Mouse (Mus musculus): ENCODE results near the gene Armc6. TPM values are rescaled to one million over a fixed set of nuclear protein-coding genes. Genes with fewer than 3 reads are reported as not detected.

Gene Armc6
- 12.0 and 18.0 TPM in 2 replicates for polyA plus RNA-seq (2015; fragmentation: Nextera tagmentation; extraction: Ambion mirVana)

GRCm38 (mm10) chr8:70234080-70234780 lies at the start of gene Armc6, which contains the start of gene Sugp2:
Armc6 (minus strand) TSS chr8:70234466.
Sugp2 (plus strand) TSS chr8:70234226.

DNA sequence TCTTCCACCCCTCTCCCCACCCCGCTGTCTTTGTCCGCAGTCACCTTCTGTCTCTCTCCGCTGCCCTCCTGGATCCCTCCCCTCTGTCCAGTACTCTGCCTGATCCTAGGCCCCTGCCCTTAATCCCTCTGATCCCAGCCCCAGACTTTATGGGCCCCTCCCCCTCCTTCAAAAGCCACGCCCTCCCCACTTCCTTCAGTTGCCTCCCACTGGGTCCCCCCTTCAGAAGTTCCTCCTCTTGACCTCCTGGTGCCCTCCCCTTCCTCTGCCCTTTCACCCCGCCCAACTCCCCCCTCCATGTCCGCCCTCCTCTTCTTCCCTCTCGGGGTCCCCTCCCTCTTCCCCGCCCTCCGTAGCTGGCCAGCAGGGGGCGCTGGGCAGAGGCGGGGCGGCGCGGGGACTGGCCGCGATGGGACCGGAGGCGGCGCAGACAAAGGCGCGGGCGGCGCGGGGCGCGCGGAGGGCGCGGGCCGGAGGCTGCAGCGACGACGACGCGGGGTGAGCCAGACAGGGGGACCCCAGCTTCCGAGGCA lies 48.4 kb upstream of the Armc6 start, which contains the start of gene Homer3:
Gene Homer3 (plus strand): TSS at position 225 of the 533 bp plus-strand sequence.

DNA sequence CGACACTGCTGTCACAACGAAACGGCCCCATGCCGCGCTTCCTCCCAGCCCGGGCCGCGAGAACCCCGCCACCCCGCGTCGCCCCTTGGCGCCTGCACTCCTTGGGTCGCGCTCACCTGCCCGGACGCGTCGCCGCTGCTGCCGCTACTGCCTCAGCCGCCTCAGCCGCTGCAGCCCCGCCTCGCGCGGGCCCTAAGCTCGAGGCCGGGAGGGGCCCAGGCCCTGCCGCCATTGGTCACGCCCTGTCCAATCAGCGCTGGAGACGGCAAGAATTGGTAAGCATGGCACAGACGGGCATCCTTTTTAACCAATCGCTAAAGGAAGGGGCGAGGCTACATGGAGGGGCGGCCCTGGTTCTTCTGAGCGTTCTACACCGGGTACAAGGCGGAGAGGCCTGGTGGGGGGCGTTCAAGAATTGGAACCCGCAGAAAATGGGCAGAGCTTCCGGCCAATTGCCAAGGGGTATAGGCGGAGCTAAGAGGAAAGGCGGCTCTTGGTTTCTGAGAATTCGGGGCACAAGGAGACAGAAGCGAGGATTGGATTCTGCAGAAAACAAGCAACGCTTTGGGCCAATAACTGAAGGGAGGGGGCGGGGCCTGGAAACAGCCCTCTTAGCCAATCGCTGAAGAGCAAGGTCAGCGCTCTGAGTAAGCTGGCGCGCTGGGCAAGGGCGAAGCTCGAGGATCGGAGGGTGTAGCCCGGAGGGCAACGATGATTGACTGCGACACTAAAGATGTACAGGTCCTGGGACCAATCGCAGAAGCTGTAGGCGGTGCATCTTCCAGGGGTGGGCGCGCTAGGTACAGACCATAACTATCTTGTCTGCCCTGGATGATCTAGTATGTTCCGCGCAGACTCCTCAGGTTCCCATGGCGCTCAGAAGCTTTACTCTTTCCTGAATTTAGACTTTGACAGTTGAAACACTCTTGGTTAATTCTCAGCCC lies 21.9 kb downstream of the Armc6 start, which contains the start of gene Slc25a42:
Gene Slc25a42 (minus strand): TSS at position 194 of the 944 bp plus-strand sequence.

DNA sequence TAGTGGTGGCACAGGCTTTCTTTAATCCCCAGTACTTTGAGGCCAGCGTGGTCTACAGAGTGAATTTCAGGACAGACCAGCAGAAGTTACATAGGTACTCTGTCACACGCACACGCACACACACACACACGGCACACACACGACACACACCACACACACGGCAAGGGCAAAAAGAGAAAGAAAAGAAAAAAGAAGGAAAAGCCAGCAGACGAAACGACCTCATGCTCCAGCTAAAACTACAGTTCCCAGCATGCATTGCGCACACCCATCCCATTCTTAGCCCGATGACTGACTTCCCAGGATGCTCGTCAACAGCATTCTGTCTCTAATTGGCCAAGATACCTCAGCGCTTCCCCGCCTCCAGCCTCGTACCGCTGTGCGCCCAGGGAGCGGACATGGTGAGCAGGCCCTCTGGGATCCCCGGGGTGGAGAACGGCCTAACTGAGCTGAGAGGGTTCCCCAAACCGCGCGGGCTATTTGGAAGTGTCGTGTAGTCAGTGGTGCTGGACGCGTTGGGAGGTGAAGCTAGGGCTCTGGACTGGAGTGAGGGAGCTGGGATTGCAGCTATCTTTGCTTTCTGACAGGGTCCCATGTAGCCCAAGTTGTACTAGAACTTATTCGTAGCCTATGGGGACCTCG lies 62.1 kb downstream of the Armc6 start, which contains the start of gene Tmem161a:
Gene Tmem161a (plus strand): TSS at position 314 of the 639 bp plus-strand sequence.

Other genes with a start within 250 kb of the Armc6 start
- gene Gatad2a, start 238.1 kb downstream of the Armc6 start, polyA plus RNA-seq (2015; fragmentation: Nextera tagmentation; extraction: Ambion mirVana): 25.3 and 39.5 TPM in 2 replicates
- gene Mau2, start 191.7 kb downstream of the Armc6 start, polyA plus RNA-seq (2015; fragmentation: Nextera tagmentation; extraction: Ambion mirVana): 26.7 and 38.9 TPM in 2 replicates
- 18.3 and 30.9 TPM in 2 replicates for gene Sugp1, start 191.7 kb downstream of the Armc6 start, polyA plus RNA-seq (2015; fragmentation: Nextera tagmentation; extraction: Ambion mirVana)
- gene Tm6sf2, start 161.5 kb downstream of the Armc6 start, polyA plus RNA-seq (2015; fragmentation: Nextera tagmentation; extraction: Ambion mirVana): 0.86 and 2.7 TPM in 2 replicates
- 0.11 and 0.21 TPM in 2 replicates for gene Hapln4, start 151.0 kb downstream of the Armc6 start, polyA plus RNA-seq (2015; fragmentation: Nextera tagmentation; extraction: Ambion mirVana)
- 1.6 and 5.1 TPM in 2 replicates for gene Ncan, start 113.6 kb downstream of the Armc6 start, polyA plus RNA-seq (2015; fragmentation: Nextera tagmentation; extraction: Ambion mirVana)
- 35.9 and 39.4 TPM in 2 replicates for gene Nr2c2ap, start 103.1 kb downstream of the Armc6 start, polyA plus RNA-seq (2015; fragmentation: Nextera tagmentation; extraction: Ambion mirVana)
- 12.8 and 14.0 TPM in 2 replicates for gene Rfxank, start 95.3 kb downstream of the Armc6 start, polyA plus RNA-seq (2015; fragmentation: Nextera tagmentation; extraction: Ambion mirVana)
- 37.7 and 45.9 TPM in 2 replicates for gene Borcs8, start 95.0 kb downstream of the Armc6 start, polyA plus RNA-seq (2015; fragmentation: Nextera tagmentation; extraction: Ambion mirVana)
- 0.19 and 0.28 TPM in 2 replicates for gene Mef2b, start 94.8 kb downstream of the Armc6 start, polyA plus RNA-seq (2015; fragmentation: Nextera tagmentation; extraction: Ambion mirVana)
- gene Tmem161a, start 62.1 kb downstream of the Armc6 start, polyA plus RNA-seq (2015; fragmentation: Nextera tagmentation; extraction: Ambion mirVana): 48.4 and 65.6 TPM in 2 replicates
- 5.6 and 5.7 TPM in 2 replicates for gene Slc25a42, start 22.2 kb downstream of the Armc6 start, polyA plus RNA-seq (2015; fragmentation: Nextera tagmentation; extraction: Ambion mirVana)
- gene Sugp2, start 240 bp downstream of the Armc6 start, polyA plus RNA-seq (2015; fragmentation: Nextera tagmentation; extraction: Ambion mirVana): 14.4 and 14.5 TPM in 2 replicates
- 26.4 and 30.5 TPM in 2 replicates for gene Homer3, start 48.4 kb upstream of the Armc6 start, polyA plus RNA-seq (2015; fragmentation: Nextera tagmentation; extraction: Ambion mirVana)
- 27.8 and 39.5 TPM in 2 replicates for gene Ddx49, start 68.0 kb upstream of the Armc6 start, polyA plus RNA-seq (2015; fragmentation: Nextera tagmentation; extraction: Ambion mirVana)
- gene Cope, start 68.1 kb upstream of the Armc6 start, polyA plus RNA-seq (2015; fragmentation: Nextera tagmentation; extraction: Ambion mirVana): 287 and 324 TPM in 2 replicates
- 4.8 and 6.9 TPM in 2 replicates for gene Cers1, start 81.3 kb upstream of the Armc6 start, polyA plus RNA-seq (2015; fragmentation: Nextera tagmentation; extraction: Ambion mirVana)
- gene Gdf1, start 95.4 kb upstream of the Armc6 start, polyA plus RNA-seq (2015; fragmentation: Nextera tagmentation; extraction: Ambion mirVana): 1.3 and 2.1 TPM in 2 replicates
- gene Upf1, start 118.8 kb upstream of the Armc6 start, polyA plus RNA-seq (2015; fragmentation: Nextera tagmentation; extraction: Ambion mirVana): 9.1 and 11.2 TPM in 2 replicates
- 0.19 and 0.43 TPM in 2 replicates for gene Comp, start 139.1 kb upstream of the Armc6 start, polyA plus RNA-seq (2015; fragmentation: Nextera tagmentation; extraction: Ambion mirVana)
- 11.4 and 13.8 TPM in 2 replicates for gene Crtc1, start 205.1 kb upstream of the Armc6 start, polyA plus RNA-seq (2015; fragmentation: Nextera tagmentation; extraction: Ambion mirVana)
- 14.9 and 21.4 TPM in 2 replicates for gene Klhl26, start 242.5 kb upstream of the Armc6 start, polyA plus RNA-seq (2015; fragmentation: Nextera tagmentation; extraction: Ambion mirVana)